In the genomic region with DNA sequence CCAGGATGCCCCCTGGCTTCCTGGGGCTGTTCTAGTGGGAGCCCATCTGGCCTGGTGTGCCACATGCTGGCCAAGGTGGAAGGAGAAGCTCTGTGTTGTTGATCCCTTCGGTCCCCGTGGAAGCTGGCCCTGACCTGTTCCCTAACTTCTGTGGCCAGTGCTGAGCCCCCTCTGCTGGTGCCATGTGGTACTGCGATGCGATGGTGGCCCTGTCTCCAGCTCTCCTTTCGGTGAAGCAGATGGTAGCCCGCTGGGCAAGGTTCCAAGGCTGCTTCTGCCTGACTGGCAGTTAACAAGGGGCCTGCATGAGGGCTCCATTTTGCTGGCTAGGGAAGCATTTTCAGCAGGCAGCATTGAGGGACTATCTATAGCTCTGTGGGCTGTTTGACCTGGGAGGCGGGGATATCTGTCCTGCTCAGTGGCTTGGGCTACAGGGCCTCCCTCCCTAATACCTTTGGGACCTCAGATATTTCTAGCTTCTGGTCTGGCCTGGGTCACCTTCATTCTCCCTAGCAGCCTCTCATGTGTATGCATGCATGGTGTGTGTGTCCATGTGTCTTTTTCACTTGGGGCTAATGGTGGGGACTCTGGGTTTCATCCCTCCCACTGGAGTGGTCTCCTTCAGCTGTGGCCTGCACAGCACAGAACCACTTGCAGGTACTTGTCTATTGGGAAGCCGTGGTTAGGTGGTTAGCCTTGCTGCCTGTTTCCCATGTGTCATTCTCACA, we compare ENCODE assay signal across 7 mouse cellular contexts. TPM values are rescaled to one million over a fixed set of nuclear protein-coding genes. Genes with fewer than 3 reads are reported as not detected.
DNase-seq lines count a peak whose midpoint lies in the region; ATAC-seq and TF ChIP-seq lines count a peak whose summit lies in the region.

No protein-coding gene starts in this region.

- H3K9ac ChIP-seq in midbrain, embryonic 12.5 days (replicated peaks) = no peak overlapping the region

- ATAC-seq in midbrain, embryonic 12.5 days (ENCODE audit: low FRiP score, low read depth) = peak; percentile 88

- peaks cover 78% of the 10 kb centered on the region for H3K36me3 ChIP-seq in embryonic facial prominence, embryonic 10.5 days (replicated peaks)
- H3K36me3 ChIP-seq in midbrain, embryonic 12.5 days = peaks cover 49% of the 10 kb centered on the region
- peaks cover 53% of the 10 kb centered on the region for H3K36me3 ChIP-seq in small intestine, adult 2 months (ENCODE audit: control insufficient read depth, insufficient read depth, low read length)

- peak overlapping the region; percentile 48 for H3K27ac ChIP-seq in embryonic facial prominence, embryonic 10.5 days (replicated peaks)
- H3K27ac ChIP-seq in midbrain, embryonic 12.5 days (replicated peaks) = peak overlapping the region; percentile 72
- no peak overlapping the region for H3K27ac ChIP-seq in small intestine, adult 2 months (ENCODE audit: insufficient read depth, low read depth, low read length)

- no peaks in the 10 kb centered on the region for H3K9me3 ChIP-seq in embryonic facial prominence, embryonic 10.5 days
- no peaks in the 10 kb centered on the region for H3K9me3 ChIP-seq in midbrain, embryonic 12.5 days

- intact Hi-C loops in left cerebral cortex, postnatal 4 days (cut with DNase I) = loop anchor here (5.0 kb wide), 2 partner anchors 158 to 173 kb away; partner anchors contain the start of genes Tmem109 and Tmem132a

- H3K4me3 ChIP-seq in embryonic facial prominence, embryonic 10.5 days = no peak overlapping the region
- H3K4me3 ChIP-seq in midbrain, embryonic 12.5 days = no peak overlapping the region
- no peak overlapping the region for H3K4me3 ChIP-seq in small intestine, adult 2 months (ENCODE audit: low read depth, low read length)

- DNase-seq in adrenal gland, postnatal 10 days = peak; percentile 98
- peak; percentile 91 for DNase-seq in embryonic facial prominence, embryonic 10.5 days (ENCODE audit: low spot score)
- peak; percentile 99 for DNase-seq in heart, adult 11 months
- DNase-seq in kidney, adult 11 months = peak; percentile 95
- peak; percentile 100 for DNase-seq in left cerebral cortex, postnatal 4 days

- peak; percentile 96 for TF ChIP-seq CTCF in small intestine, adult 2 months (IDR thresholded peaks at IDR 0.05; ENCODE audit: extremely low read depth, insufficient read length, insufficient replicate concordance, low read depth, low read length)

- WGBS in embryonic facial prominence, embryonic 10.5 days = 31% methylated on average over 8 of the region's 8 CpGs
- 24% methylated on average over 8 of the region's 8 CpGs for WGBS in midbrain, embryonic 12.5 days
- WGBS in small intestine, adult 2 months = 21% methylated on average over 8 of the region's 8 CpGs

- no peaks in the 10 kb centered on the region for H3K27me3 ChIP-seq in embryonic facial prominence, embryonic 10.5 days (replicated peaks; ENCODE audit: low read depth, poor library complexity, severe bottlenecking)
- no peaks in the 10 kb centered on the region for H3K27me3 ChIP-seq in midbrain, embryonic 12.5 days
- H3K27me3 ChIP-seq in small intestine, adult 2 months (ENCODE audit: control insufficient read depth, insufficient read depth, low read length) = no peaks in the 10 kb centered on the region

- no peak overlapping the region for H3K4me2 ChIP-seq in midbrain, embryonic 12.5 days (replicated peaks)

- peaks cover 18% of the 10 kb centered on the region for H3K4me1 ChIP-seq in embryonic facial prominence, embryonic 10.5 days
- H3K4me1 ChIP-seq in midbrain, embryonic 12.5 days = peaks cover 19% of the 10 kb centered on the region
- no peaks in the 10 kb centered on the region; the same call in 1 of the 2 replicates for H3K4me1 ChIP-seq in small intestine, adult 2 months (ENCODE audit: control insufficient read depth, insufficient read depth, insufficient read length, low read length)

- peak; percentile 44; the same call in 1 of the 2 replicates for TF ChIP-seq POLR2A in small intestine, adult 2 months (IDR thresholded peaks at IDR 0.05; ENCODE audit: low read depth, low read length)

RNA-seq across cellular contexts. Expression of gene Vps37c, which starts 21.0 kb away (rescaled TPM):
- total RNA-seq in adrenal gland, postnatal 10 days (2021) = 10 to 100 TPM; 18.9 to 21.5 TPM
- polyA plus RNA-seq in embryonic facial prominence, embryonic 10.5 days (2016; fragmentation: Nextera tagmentation; extraction: Ambion mirVana) = 37.6 and 40.8 TPM in 2 replicates
- total RNA-seq in left cerebral cortex, postnatal 4 days (2021) = 10 to 100 TPM; 24.1 to 24.9 TPM
- 30.5 and 31.9 TPM in 2 replicates for polyA plus RNA-seq in midbrain, embryonic 12.5 days (2016; fragmentation: Nextera tagmentation; extraction: Ambion mirVana)
- polyA plus RNA-seq in small intestine, adult 2 months (2012; rRNA removed) = 20.2 and 37.6 TPM in 2 replicates

RNA-seq across cellular contexts. Expression of gene Cd5, which starts 29.3 kb away (rescaled TPM):
- 1 to 10 TPM; 2.5 to 2.8 TPM for total RNA-seq in adrenal gland, postnatal 10 days (2021)
- polyA plus RNA-seq in embryonic facial prominence, embryonic 10.5 days (2016; fragmentation: Nextera tagmentation; extraction: Ambion mirVana) = 0.15 and 0.19 TPM in 2 replicates
- total RNA-seq in left cerebral cortex, postnatal 4 days (2021) = not detected
- 0.27 and 0.32 TPM in 2 replicates for polyA plus RNA-seq in midbrain, embryonic 12.5 days (2016; fragmentation: Nextera tagmentation; extraction: Ambion mirVana)
- polyA plus RNA-seq in small intestine, adult 2 months (2012; rRNA removed) = 2.2 and 2.6 TPM in 2 replicates

RNA-seq across cellular contexts. Expression of gene Pga5, which starts 31.7 kb away (rescaled TPM):
- not detected for total RNA-seq in adrenal gland, postnatal 10 days (2021)
- polyA plus RNA-seq in embryonic facial prominence, embryonic 10.5 days (2016; fragmentation: Nextera tagmentation; extraction: Ambion mirVana) = not detected in 2 replicates
- not detected for total RNA-seq in left cerebral cortex, postnatal 4 days (2021)
- not detected in 2 replicates for polyA plus RNA-seq in midbrain, embryonic 12.5 days (2016; fragmentation: Nextera tagmentation; extraction: Ambion mirVana)
- 1.1 TPM in 1 of 2 replicates, not detected in the other for polyA plus RNA-seq in small intestine, adult 2 months (2012; rRNA removed)
